Mouse (Mus musculus): ENCODE results near the gene Cog1. TPM values are rescaled to one million over a fixed set of nuclear protein-coding genes. Genes with fewer than 3 reads are reported as not detected.

Gene Cog1
- total and polyA plus RNA-seq, 2 experiments from 2014 or later = 12.3 to 26.5 TPM

DNA sequence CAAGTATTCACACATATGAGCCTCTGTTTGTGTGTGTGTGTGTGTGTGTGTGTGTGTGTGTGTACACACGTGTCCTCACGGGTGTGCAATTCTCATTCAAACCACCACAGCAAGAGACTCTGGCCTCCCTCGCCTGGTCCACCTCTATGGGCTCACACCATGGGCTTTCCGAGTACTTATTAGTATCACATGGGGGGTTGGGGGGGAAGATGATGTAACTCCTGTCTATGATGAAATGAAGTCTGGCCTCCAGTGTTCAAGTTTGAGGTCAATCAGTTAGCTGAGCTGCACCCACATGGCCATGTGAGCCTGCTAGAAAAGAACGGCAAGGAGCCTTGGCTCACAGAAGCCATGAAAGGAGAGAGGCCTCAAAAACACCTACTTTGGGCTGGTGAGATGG, 15.6 kb upstream of the Cog1 start:
- Histone ChIP-seq H3K4me3 (ENCODE audit: low read depth, low read length) (no peak overlapping the region), H3K4me2 (ENCODE audit: low read depth, low read length) (no peak overlapping the region), H3K27me3 (ENCODE audit: control insufficient read depth, insufficient read depth, low read length) (no peaks in the 10 kb centered on the region), H3K36me3 (replicated peaks; ENCODE audit: control insufficient read depth, insufficient read depth, low read length) (no peaks in the 10 kb centered on the region), H3K9ac (replicated peaks; ENCODE audit: low read depth, low read length) (no peak overlapping the region), H3K27ac (ENCODE audit: low read depth) (no peak overlapping the region), H3K9me3 (replicated peaks; ENCODE audit: control insufficient read depth, low read length) (no peaks in the 10 kb centered on the region), H3K4me1 (ENCODE audit: control insufficient read depth, insufficient read depth) (no peaks in the 10 kb centered on the region)
- ATAC-seq (ENCODE audit: insufficient read depth, low read depth) (no peak), DNase-seq (ENCODE audit: low spot score) (no peak)
- WGBS = 83% methylated on average over 5 of the region's 5 CpGs
- no peak for TF ChIP-seq EP300 (IDR thresholded peaks at IDR 0.05; ENCODE audit: low read depth)
- TF ChIP-seq CTCF (IDR thresholded peaks at IDR 0.05; ENCODE audit: low read depth) = no peak

DNA sequence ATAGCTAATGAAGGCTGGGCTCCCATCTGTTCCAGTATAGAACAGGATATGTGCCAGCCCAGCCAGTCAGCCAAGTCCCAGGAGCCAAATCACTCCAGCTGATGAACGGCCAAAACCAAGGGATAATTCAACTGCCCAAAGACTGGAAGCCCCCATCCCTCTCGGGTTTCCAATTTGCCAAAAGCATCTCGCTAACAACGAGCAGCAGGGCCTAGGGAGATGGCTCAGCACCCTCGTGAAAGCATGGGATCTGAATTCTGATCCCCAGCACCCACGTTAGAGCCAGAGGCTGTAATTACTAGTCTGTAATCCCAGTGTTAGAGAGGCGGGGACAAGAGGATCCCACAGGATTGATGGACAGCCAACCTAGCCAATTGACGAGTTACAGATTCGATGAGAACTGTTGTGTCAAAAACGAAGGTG, 14.3 kb upstream of the Cog1 start:
- no peak for TF ChIP-seq CTCF (IDR thresholded peaks at IDR 0.05; ENCODE audit: low read depth)
- no peak for TF ChIP-seq EP300 (IDR thresholded peaks at IDR 0.05; ENCODE audit: low read depth)
- Histone ChIP-seq H3K4me3 (ENCODE audit: low read depth, low read length) (no peak overlapping the region), H3K9ac (replicated peaks; ENCODE audit: low read depth, low read length) (no peak overlapping the region), H3K27ac (ENCODE audit: low read depth) (no peak overlapping the region), H3K9me3 (replicated peaks; ENCODE audit: control insufficient read depth, low read length) (no peaks in the 10 kb centered on the region), H3K27me3 (ENCODE audit: control insufficient read depth, insufficient read depth, low read length) (no peaks in the 10 kb centered on the region), H3K36me3 (replicated peaks; ENCODE audit: control insufficient read depth, insufficient read depth, low read length) (no peaks in the 10 kb centered on the region), H3K4me2 (ENCODE audit: low read depth, low read length) (no peak overlapping the region), H3K4me1 (ENCODE audit: control insufficient read depth, insufficient read depth) (no peaks in the 10 kb centered on the region)
- WGBS = 71% methylated on average over 10 of the region's 10 CpGs
- DNase-seq (ENCODE audit: low spot score) (no peak), ATAC-seq (ENCODE audit: insufficient read depth, low read depth) (no peak)

DNA sequence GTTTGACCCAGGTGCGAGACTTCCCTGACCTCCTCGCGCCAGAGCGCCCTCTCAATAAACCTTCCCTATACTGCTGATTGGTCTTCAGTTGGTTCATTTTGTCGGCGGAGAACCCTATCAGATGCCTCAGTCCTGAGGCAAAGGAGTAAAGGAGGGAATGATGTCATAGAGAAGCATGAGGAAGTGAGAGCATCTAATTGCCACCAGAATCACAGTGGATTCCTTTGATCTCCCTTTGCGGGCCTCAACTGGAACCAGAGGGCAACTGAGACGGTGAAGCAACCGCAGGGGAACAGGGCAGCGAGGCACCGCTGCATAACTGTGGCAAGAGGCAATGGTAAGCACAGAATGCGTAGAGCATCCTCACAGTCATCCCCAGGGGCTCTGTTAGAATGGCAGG, 10.3 kb upstream of the Cog1 start:
- Histone ChIP-seq H3K9me3 (replicated peaks; ENCODE audit: control insufficient read depth, low read length) (no peaks in the 10 kb centered on the region), H3K36me3 (replicated peaks; ENCODE audit: control insufficient read depth, insufficient read depth, low read length) (no peaks in the 10 kb centered on the region), H3K4me1 (ENCODE audit: control insufficient read depth, insufficient read depth) (no peaks in the 10 kb centered on the region), H3K27ac (ENCODE audit: low read depth) (no peak overlapping the region), H3K4me3 (ENCODE audit: low read depth, low read length) (no peak overlapping the region), H3K27me3 (ENCODE audit: control insufficient read depth, insufficient read depth, low read length) (no peaks in the 10 kb centered on the region), H3K4me2 (ENCODE audit: low read depth, low read length) (no peak overlapping the region), H3K9ac (replicated peaks; ENCODE audit: low read depth, low read length) (no peak overlapping the region)
- no peak for TF ChIP-seq EP300 (IDR thresholded peaks at IDR 0.05; ENCODE audit: low read depth)
- TF ChIP-seq CTCF (IDR thresholded peaks at IDR 0.05; ENCODE audit: low read depth) = no peak
- no peak for DNase-seq (ENCODE audit: low spot score)
- no peak for ATAC-seq (ENCODE audit: insufficient read depth, low read depth)
- 90% methylated on average over 12 of the region's 12 CpGs for WGBS

DNA sequence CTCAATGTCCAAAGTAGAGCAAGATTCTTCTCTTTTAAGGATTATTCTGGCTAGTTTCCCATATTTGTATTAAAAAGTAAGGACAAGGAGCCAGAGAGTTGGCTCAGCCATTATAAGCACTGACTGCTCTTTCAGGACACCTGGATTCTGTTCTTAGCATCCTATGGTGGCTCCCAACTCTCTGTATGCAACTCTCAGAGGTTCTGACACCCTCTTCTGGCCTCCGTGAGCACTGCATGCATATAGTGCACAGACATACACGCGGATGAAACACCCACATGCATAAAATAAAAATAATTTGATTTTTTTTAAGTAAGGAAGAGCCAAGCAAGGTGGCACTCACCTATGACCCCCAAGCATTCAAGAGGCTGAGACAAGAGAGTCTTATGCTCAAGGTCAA, 3.8 kb upstream of the Cog1 start:
- 83% methylated on average over 3 of the region's 3 CpGs for WGBS

DNA sequence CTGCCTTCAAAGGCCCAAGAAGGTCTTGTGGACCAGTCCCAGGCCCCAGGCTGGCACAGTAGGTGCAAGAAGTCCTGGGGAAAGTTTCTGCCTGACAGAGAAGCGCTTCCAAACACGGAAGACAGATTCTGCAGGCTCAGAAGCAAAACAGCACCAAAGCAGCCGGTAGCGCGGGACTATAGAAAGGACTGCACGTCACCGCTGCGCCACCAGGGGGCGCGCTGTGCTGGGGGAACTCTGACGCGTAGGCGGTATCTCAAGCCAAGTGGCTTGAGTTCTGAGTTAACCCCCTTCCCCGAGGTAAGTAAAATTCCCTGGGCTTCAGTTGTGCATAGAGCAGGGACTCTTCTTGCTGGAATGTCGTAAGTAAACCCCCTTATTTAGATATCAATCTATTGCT, 817 bp upstream of the Cog1 start:
- H3K9ac ChIP-seq (replicated peaks; ENCODE audit: low read depth, low read length) = no peak overlapping the region
- peaks cover 7% of the 10 kb centered on the region; the same call in 1 of the 2 replicates for H3K4me1 ChIP-seq (ENCODE audit: control insufficient read depth, insufficient read depth)
- H3K4me2 ChIP-seq (ENCODE audit: low read depth, low read length) = peak overlapping the region; percentile 69; the same call in 1 of the 2 replicates
- WGBS = 6% methylated on average over 15 of the region's 15 CpGs
- H3K27me3 ChIP-seq (ENCODE audit: control insufficient read depth, insufficient read depth, low read length) = no peaks in the 10 kb centered on the region
- peak; percentile 93 for TF ChIP-seq CTCF (IDR thresholded peaks at IDR 0.05; ENCODE audit: low read depth)
- TF ChIP-seq EP300 (IDR thresholded peaks at IDR 0.05; ENCODE audit: low read depth) = no peak
- H3K36me3 ChIP-seq (replicated peaks; ENCODE audit: control insufficient read depth, insufficient read depth, low read length) = peaks cover 14% of the 10 kb centered on the region
- ATAC-seq (ENCODE audit: insufficient read depth, low read depth) (peak; percentile 42; the same call in 1 of the 2 replicates), DNase-seq (ENCODE audit: low spot score) (peak; percentile 71)
- no peak overlapping the region for H3K4me3 ChIP-seq (ENCODE audit: low read depth, low read length)
- no peak overlapping the region for H3K27ac ChIP-seq (ENCODE audit: low read depth)
- no peaks in the 10 kb centered on the region for H3K9me3 ChIP-seq (replicated peaks; ENCODE audit: control insufficient read depth, low read length)

More for the DNA sequence above, 3.8 kb upstream of the Cog1 start:
- DNase-seq (ENCODE audit: low spot score) (no peak), ATAC-seq (ENCODE audit: insufficient read depth, low read depth) (no peak)
- no peaks in the 10 kb centered on the region for H3K36me3 ChIP-seq (replicated peaks; ENCODE audit: control insufficient read depth, insufficient read depth, low read length)
- H3K9me3 ChIP-seq (replicated peaks; ENCODE audit: control insufficient read depth, low read length) = no peaks in the 10 kb centered on the region
- no peak overlapping the region for H3K27ac ChIP-seq (ENCODE audit: low read depth)
- peaks cover 7% of the 10 kb centered on the region; the same call in 1 of the 2 replicates for H3K4me1 ChIP-seq (ENCODE audit: control insufficient read depth, insufficient read depth)
- no peak overlapping the region for H3K4me3 ChIP-seq (ENCODE audit: low read depth, low read length)
- no peak overlapping the region for H3K4me2 ChIP-seq (ENCODE audit: low read depth, low read length)
- no peaks in the 10 kb centered on the region for H3K27me3 ChIP-seq (ENCODE audit: control insufficient read depth, insufficient read depth, low read length)
- H3K9ac ChIP-seq (replicated peaks; ENCODE audit: low read depth, low read length) = no peak overlapping the region
- TF ChIP-seq CTCF (IDR thresholded peaks at IDR 0.05; ENCODE audit: low read depth) (no peak), EP300 (IDR thresholded peaks at IDR 0.05; ENCODE audit: low read depth) (no peak)

Data from heart, postnatal 0 days (tissue).